In the genomic region with DNA sequence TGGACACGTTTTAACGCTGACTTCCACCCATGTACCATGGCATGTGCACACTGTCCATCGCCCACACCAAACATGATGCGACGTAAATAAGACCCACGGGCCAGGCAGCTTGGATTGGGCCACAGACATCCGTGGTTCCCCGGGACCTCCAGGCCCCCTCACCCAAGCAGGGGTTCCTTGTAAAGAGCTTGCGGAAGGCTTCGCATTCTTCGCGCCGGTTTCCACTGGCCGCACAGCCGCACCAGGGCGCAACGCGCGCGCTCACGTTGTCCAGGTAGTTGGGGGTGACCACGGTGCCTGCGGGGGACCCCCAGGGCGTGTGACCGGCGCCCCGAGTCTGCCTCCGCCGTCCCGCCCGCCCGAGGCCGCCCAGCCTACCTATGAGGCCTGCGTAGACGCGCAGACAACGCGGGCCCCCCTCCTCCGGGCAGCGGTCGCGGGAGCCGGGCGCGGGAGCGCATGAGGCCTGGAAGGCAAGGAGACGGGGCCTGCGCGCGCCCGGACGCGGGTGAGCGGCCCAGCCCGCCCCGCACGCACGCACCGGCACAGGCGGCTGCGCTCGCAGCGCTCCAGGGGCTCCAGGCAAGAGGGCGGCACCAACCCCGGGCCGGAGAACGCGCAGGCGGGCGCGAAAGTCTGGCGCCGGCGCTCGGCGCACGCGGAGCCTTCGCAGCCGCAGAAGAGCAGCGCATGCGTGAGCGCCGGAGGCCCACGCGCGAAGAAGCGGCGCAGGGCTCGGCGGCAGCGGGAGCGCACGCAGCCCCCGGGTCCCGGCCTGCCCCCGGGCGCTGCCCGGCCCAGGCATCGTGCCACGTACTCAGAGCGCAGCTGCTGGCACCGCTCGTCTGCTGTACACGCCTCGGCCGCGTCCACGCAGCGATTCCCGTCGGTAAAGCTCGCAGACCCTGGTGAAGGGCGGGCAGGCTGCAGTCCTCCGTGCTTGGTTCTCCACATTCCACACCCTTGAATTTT, we compare ENCODE assay signal across 8 mouse cellular contexts. TPM values are rescaled to one million over a fixed set of nuclear protein-coding genes. Genes with fewer than 3 reads are reported as not detected.
DNase-seq lines count a peak whose midpoint lies in the region; ATAC-seq and TF ChIP-seq lines count a peak whose summit lies in the region.

No protein-coding gene starts in this region.

- H3K4me3 ChIP-seq in thymus, adult 2 months (ENCODE audit: control insufficient read depth, insufficient read depth, low read length) = peak overlapping the region; percentile 11; the same call in 1 of the 2 replicates
- peak overlapping the region; percentile 55 for H3K4me3 ChIP-seq in heart, embryonic 16.5 days (ENCODE audit: low read length)
- H3K4me3 ChIP-seq in midbrain, embryonic 14.5 days (replicated peaks; ENCODE audit: low read depth, low read length) = peak overlapping the region; percentile 50

- no peak overlapping the region for H3K27ac ChIP-seq in thymus, adult 2 months (ENCODE audit: control insufficient read depth, insufficient read depth, low read length)
- H3K27ac ChIP-seq in heart, embryonic 16.5 days (ENCODE audit: low read length) = no peak overlapping the region
- peak overlapping the region; percentile 70 for H3K27ac ChIP-seq in midbrain, embryonic 14.5 days (replicated peaks; ENCODE audit: low read depth, low read length)

- H3K9ac ChIP-seq in heart, embryonic 16.5 days (ENCODE audit: low read length) = peak overlapping the region; percentile 70
- peak overlapping the region; percentile 62 for H3K9ac ChIP-seq in midbrain, embryonic 14.5 days (replicated peaks; ENCODE audit: low read length)

- TF ChIP-seq CTCF in thymus, adult 2 months (IDR thresholded peaks at IDR 0.05; ENCODE audit: borderline replicate concordance, control insufficient read depth, extremely low read depth, insufficient read depth, low read length, poor library complexity) = no peak

- H3K4me1 ChIP-seq in thymus, adult 2 months (replicated peaks; ENCODE audit: control insufficient read depth, insufficient read depth, low read length) = 0 out of 2 replicates have a peak, but pooled peaks cover 8% of the 10 kb centered on the region
- H3K4me1 ChIP-seq in heart, embryonic 16.5 days (ENCODE audit: control insufficient read depth, insufficient read depth, low read length) = peaks cover 25% of the 10 kb centered on the region
- 0 out of 2 replicates have a peak, but pooled peaks cover 2% of the 10 kb centered on the region for H3K4me1 ChIP-seq in midbrain, embryonic 14.5 days (ENCODE audit: control insufficient read depth, insufficient read depth, low read length)

- no peaks in the 10 kb centered on the region for H3K9me3 ChIP-seq in heart, embryonic 16.5 days (replicated peaks; ENCODE audit: control insufficient read depth, low read length)
- H3K9me3 ChIP-seq in midbrain, embryonic 14.5 days (ENCODE audit: control insufficient read depth, low read length) = no peaks in the 10 kb centered on the region

- no peak for TF ChIP-seq POLR2A in thymus, adult 2 months (IDR thresholded peaks at IDR 0.05; ENCODE audit: control insufficient read depth, extremely low read depth, insufficient read depth, low read length, poor library complexity)

- no peaks in the 10 kb centered on the region; the same call in 1 of the 2 replicates for H3K27me3 ChIP-seq in thymus, adult 2 months (ENCODE audit: control insufficient read depth, insufficient read depth, low read length)
- peaks cover 46% of the 10 kb centered on the region for H3K27me3 ChIP-seq in heart, embryonic 16.5 days (ENCODE audit: control insufficient read depth, insufficient read depth, low read length)
- peaks cover 33% of the 10 kb centered on the region for H3K27me3 ChIP-seq in midbrain, embryonic 14.5 days (ENCODE audit: control insufficient read depth, insufficient read depth, low read length)

- peak; percentile 14; the same call in 1 of the 2 replicates for ATAC-seq in heart, embryonic 16.5 days (replicated peaks; ENCODE audit: extremely low read depth, insufficient read depth, low FRiP score)
- ATAC-seq in midbrain, embryonic 14.5 days (ENCODE audit: low FRiP score, low TSS enrichment) = peak; percentile 76

- DNase-seq in thymus, adult 2 months = no peak
- no peak for DNase-seq in thymus, postnatal 0 days (ENCODE audit: low spot score)
- DNase-seq in embryo, embryonic 11 days = peak; percentile 63
- peak; percentile 68 for DNase-seq in left cerebral cortex, adult 11 months (ENCODE audit: low spot score)
- DNase-seq in midbrain, embryonic 14.5 days = peak; percentile 85
- peak; percentile 61 for DNase-seq in testis, postnatal 10 days (ENCODE audit: low spot score)
- DNase-seq in ovary, adult 18-20 months (ENCODE audit: low spot score) = no peak

- WGBS in thymus, adult 2 months = 6% methylated on average over 113 of the region's 115 CpGs
- WGBS in heart, embryonic 16.5 days = 3% methylated on average over 113 of the region's 115 CpGs
- WGBS in midbrain, embryonic 14.5 days = 3% methylated on average over 115 of the region's 115 CpGs

- no peaks in the 10 kb centered on the region for H3K36me3 ChIP-seq in thymus, adult 2 months (ENCODE audit: control insufficient read depth, insufficient read depth, low read length)
- H3K36me3 ChIP-seq in heart, embryonic 16.5 days (ENCODE audit: control insufficient read depth, insufficient read depth) = no peaks in the 10 kb centered on the region
- no peaks in the 10 kb centered on the region for H3K36me3 ChIP-seq in midbrain, embryonic 14.5 days (ENCODE audit: control insufficient read depth, insufficient read depth, low read length)

- H3K4me2 ChIP-seq in heart, embryonic 16.5 days (ENCODE audit: low read depth, low read length) = peak overlapping the region; percentile 79
- peak overlapping the region; percentile 67 for H3K4me2 ChIP-seq in midbrain, embryonic 14.5 days (ENCODE audit: low read length)

RNA-seq across cellular contexts. Expression of a gene that starts 1.7 kb away (rescaled TPM):
- polyA plus RNA-seq in thymus, adult 2 months (2012; rRNA removed) = 12.7 and 14.3 TPM in 2 replicates
- 3.2 and 3.9 TPM in 2 replicates for polyA plus RNA-seq in thymus, postnatal 0 days (2015; fragmentation: Nextera tagmentation; extraction: Ambion mirVana)
- 1.8 and 3.0 TPM in 2 replicates for polyA plus RNA-seq in heart, embryonic 16.5 days (2015; fragmentation: Nextera tagmentation; extraction: Ambion mirVana)
- 37.8 and 41.7 TPM in 2 replicates for polyA plus RNA-seq in midbrain, embryonic 14.5 days (2014; fragmentation: Nextera tagmentation; extraction: Ambion mirVana)

RNA-seq across cellular contexts. Expression of a gene that starts 22.5 kb away (rescaled TPM):
- polyA plus RNA-seq in thymus, adult 2 months (2012; rRNA removed) = 4.2 and 7.7 TPM in 2 replicates
- 0.91 and 1.1 TPM in 2 replicates for polyA plus RNA-seq in thymus, postnatal 0 days (2015; fragmentation: Nextera tagmentation; extraction: Ambion mirVana)
- polyA plus RNA-seq in heart, embryonic 16.5 days (2015; fragmentation: Nextera tagmentation; extraction: Ambion mirVana) = 16.9 and 17.3 TPM in 2 replicates
- 0.36 and 0.58 TPM in 2 replicates for polyA plus RNA-seq in midbrain, embryonic 14.5 days (2014; fragmentation: Nextera tagmentation; extraction: Ambion mirVana)

RNA-seq across cellular contexts. Expression of a gene that starts 45.4 kb away (rescaled TPM):
- polyA plus RNA-seq in thymus, adult 2 months (2012; rRNA removed) = 10.4 and 14.5 TPM in 2 replicates
- 0.56 and 0.63 TPM in 2 replicates for polyA plus RNA-seq in thymus, postnatal 0 days (2015; fragmentation: Nextera tagmentation; extraction: Ambion mirVana)
- polyA plus RNA-seq in heart, embryonic 16.5 days (2015; fragmentation: Nextera tagmentation; extraction: Ambion mirVana) = 0.46 and 0.49 TPM in 2 replicates
- 0.51 TPM in 1 of 2 replicates, not detected in the other for polyA plus RNA-seq in midbrain, embryonic 14.5 days (2014; fragmentation: Nextera tagmentation; extraction: Ambion mirVana)

Comparison
In these comparisons a context has a peak if more than half of its experiments do, and no peak if none do; other contexts are left out.
1. DNase-seq: peak in embryo, embryonic 11 days (single experiment), left cerebral cortex, adult 11 months (single experiment), midbrain, embryonic 14.5 days (single experiment) and testis, postnatal 10 days (single experiment); none in thymus, adult 2 months (single experiment), thymus, postnatal 0 days (single experiment) and ovary, adult 18-20 months (single experiment).
2. Peak in every context shown above with its lines, with median percentiles within 50 percentile points of each other: H3K4me3 ChIP-seq.